Mouse (Mus musculus) small intestine, adult 2 months (tissue): Measurements from ENCODE around the gene Mccc2. TPM values are rescaled to one million over a fixed set of nuclear protein-coding genes. Genes with fewer than 3 reads are reported as not detected.
"Not testable (repeated sequence)": the region's sequence is repeated elsewhere in the genome, so short reads cannot be mapped to it uniquely, and the experiment has no call there.

Experiments used
- H3K27ac ChIP-seq: fragments of 200-500 bp; 2 replicates; pipeline ENCODE4 v1.5.1; 2012; ENCODE audit warnings: low read depth, low read length, control low read depth, inconsistent platforms; ENCODE audit not compliant: insufficient read depth
- H3K27me3 ChIP-seq: fragments of 200-500 bp; 2 replicates; pipeline ENCODE4 v1.6.1; 2012; ENCODE audit warnings: mild to moderate bottlenecking, moderate library complexity, low read length, inconsistent platforms; ENCODE audit not compliant: control insufficient read depth, insufficient read depth
- H3K36me3 ChIP-seq: fragments of 200-500 bp; 2 replicates; pipeline ENCODE4 v1.6.1; 2012; ENCODE audit warnings: mild to moderate bottlenecking, low read length, control low read depth, inconsistent platforms; ENCODE audit not compliant: control insufficient read depth, insufficient read depth
- H3K4me1 ChIP-seq: fragments of 200-500 bp; 2 replicates; pipeline ENCODE4 v1.6.1; 2012; ENCODE audit warnings: low read length, inconsistent platforms, mixed read lengths; ENCODE audit not compliant: control insufficient read depth, insufficient read depth, insufficient read length
- H3K4me3 ChIP-seq: fragments of 200-500 bp; 2 replicates; pipeline ENCODE4 v1.5.1; 2012; ENCODE audit warnings: low read depth, mild to moderate bottlenecking, control low read depth, inconsistent platforms, low read length, moderate library complexity
- CTCF ChIP-seq: fragments of 200-500 bp; IDR thresholded peaks from 2 replicates; pipeline ENCODE4 v1.5.1; 2012; ENCODE audit warnings: low read depth, mild to moderate bottlenecking, control low read depth, inconsistent platforms, low read length, moderate library complexity, mixed read lengths; ENCODE audit not compliant: insufficient replicate concordance, insufficient read length; ENCODE audit errors: extremely low read depth
- POLR2A ChIP-seq: fragments of 200-500 bp; IDR thresholded peaks from 2 replicates; pipeline ENCODE4 v1.6.1; 2012; ENCODE audit warnings: low read depth, mild to moderate bottlenecking, control low read depth, inconsistent platforms, low read length, moderate library complexity
- WGBS: fragments of 180-500 bp; shearing (Covaris S2); methylation state at CpG from one replicate; pipeline ENCODE4 v1.1.7; 2018; 5-methylcytosine and 5-hydroxymethylcytosine counted together
- polyA plus RNA-seq: library from polyadenylated mRNA; depleted of rRNA; stranded (reverse); fragments of >200 nt; gene quantifications from 2 replicates; pipeline ENCODE4 v1.2.3, GENCODE M21; 2012; rRNA removed

Gene Mccc2
- 6.8 and 7.5 TPM in 2 replicates for polyA plus RNA-seq

GRCm38 (mm10) chr13:100014906-100015895 is at the start of gene Mccc2:
Gene Mccc2 (minus strand): TSS chr13:100015639.
- Histone ChIP-seq H3K4me3 (peak within 1 kb of the TSS; percentile 77), H3K27me3 (no peaks in the 10 kb centered on the region), H3K36me3 (0 out of 2 replicates have a peak, but pooled peaks cover 1% of the 10 kb centered on the region), H3K4me1 (no peaks in the 10 kb centered on the region; the same call in 1 of the 2 replicates), H3K27ac (peak within 1 kb of the TSS; percentile 1; the same call in 1 of the 2 replicates)
- WGBS: 1% methylated on average over 47 of the region's 47 CpGs
- TF ChIP-seq POLR2A: peak; percentile 57; the same call in 1 of the 2 replicates
- TF ChIP-seq CTCF: no peak

DNA sequence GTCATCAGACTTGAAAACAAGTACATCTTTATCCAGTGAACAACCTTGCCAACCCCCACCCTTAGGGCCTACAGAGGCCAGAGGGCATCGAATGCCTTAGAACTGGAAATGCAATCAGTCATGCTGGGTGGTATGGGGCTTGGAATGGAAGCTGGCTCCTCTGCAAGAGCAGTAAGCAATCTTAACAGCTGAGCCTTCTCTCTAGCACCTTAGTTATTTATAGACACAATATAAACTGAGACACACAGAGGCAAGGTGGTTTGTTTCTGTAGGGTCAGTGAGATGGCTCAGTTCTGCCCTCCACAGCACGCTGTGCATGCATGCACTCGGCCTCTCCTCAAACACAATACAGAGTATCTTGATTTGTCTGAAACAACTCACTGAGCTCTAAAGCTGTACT is 48.5 kb upstream of the Mccc2 start:
- Histone ChIP-seq H3K4me3 (no peak overlapping the region), H3K4me1 (no peaks in the 10 kb centered on the region), H3K27me3 (no peaks in the 10 kb centered on the region), H3K27ac (no peak overlapping the region), H3K36me3 (peaks cover 62% of the 10 kb centered on the region)
- no peak for TF ChIP-seq POLR2A
- no peak for TF ChIP-seq CTCF
- 90% methylated on average over 3 of the region's 3 CpGs for WGBS

- not testable (repeated sequence) for H3K27me3 ChIP-seq, H3K27ac ChIP-seq, H3K4me1 ChIP-seq, H3K4me3 ChIP-seq
- 97% methylated on average over 8 of the region's 8 CpGs for WGBS
- peaks cover 67% of the 10 kb centered on the region for H3K36me3 ChIP-seq
These were observed 42.3 kb upstream of the Mccc2 start for GRCm38 (mm10) chr13:100057738-100058137.

DNA sequence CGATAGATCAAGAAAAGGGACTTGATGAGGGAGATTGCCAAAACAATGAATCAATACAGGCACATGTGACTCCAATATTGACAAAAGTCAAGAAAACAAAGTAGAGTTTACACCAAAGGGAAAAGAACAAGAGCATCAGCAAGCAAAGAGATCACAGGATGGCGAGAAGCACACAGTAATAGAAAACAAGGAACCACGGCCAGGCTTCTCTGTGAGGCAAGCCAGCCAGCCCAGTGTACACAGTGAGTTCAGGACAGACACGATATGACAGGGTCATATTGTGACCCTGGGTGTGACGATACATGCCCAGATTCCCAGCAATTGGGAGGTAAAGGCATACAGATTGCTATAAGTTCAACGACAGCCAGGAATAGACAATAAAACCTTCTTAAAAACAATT is 10.6 kb upstream of the Mccc2 start:
- H3K27ac ChIP-seq: no peak overlapping the region
- peaks cover 59% of the 10 kb centered on the region for H3K36me3 ChIP-seq
- no peaks in the 10 kb centered on the region for H3K4me1 ChIP-seq
- H3K27me3 ChIP-seq: no peaks in the 10 kb centered on the region
- WGBS: 75% methylated on average over 6 of the region's 6 CpGs
- H3K4me3 ChIP-seq: no peak overlapping the region
- TF ChIP-seq CTCF: no peak
- TF ChIP-seq POLR2A: no peak

DNA sequence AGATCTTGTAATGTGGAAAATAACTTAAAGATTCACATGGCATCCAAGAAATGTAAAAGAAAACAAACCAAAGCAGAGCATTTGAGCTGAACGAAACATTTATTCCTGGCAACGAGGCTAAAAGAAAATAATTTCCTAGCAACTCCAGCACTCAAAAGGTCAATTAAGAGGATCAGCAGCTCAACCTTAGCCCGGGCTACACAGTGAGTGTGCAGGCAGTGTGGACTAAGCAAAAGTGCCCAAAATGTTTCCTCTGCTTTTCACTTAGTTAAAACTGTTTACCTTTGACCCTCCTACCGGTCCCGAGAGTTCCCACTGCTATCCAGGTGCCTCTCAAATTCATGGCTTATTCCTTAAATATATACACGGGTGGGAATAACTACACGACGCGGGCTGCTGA is 1.5 kb upstream of the Mccc2 start:
- Histone ChIP-seq H3K4me1 (no peaks in the 10 kb centered on the region; the same call in 1 of the 2 replicates), H3K4me3 (no peak overlapping the region), H3K36me3 (peaks cover 6% of the 10 kb centered on the region), H3K27ac (no peak overlapping the region), H3K27me3 (no peaks in the 10 kb centered on the region)
- no peak for TF ChIP-seq CTCF
- no peak for TF ChIP-seq POLR2A
- 85% methylated on average over 9 of the region's 9 CpGs for WGBS

GRCm38 (mm10) chr13:100015937-100016336 is 498 bp upstream of the Mccc2 start:
- H3K27me3 ChIP-seq: no peaks in the 10 kb centered on the region
- TF ChIP-seq POLR2A: no peak
- TF ChIP-seq CTCF: no peak
- peaks cover 2% of the 10 kb centered on the region for H3K36me3 ChIP-seq
- no peaks in the 10 kb centered on the region; the same call in 1 of the 2 replicates for H3K4me1 ChIP-seq
- WGBS: 2% methylated on average over 8 of the region's 8 CpGs
- H3K27ac ChIP-seq: peak overlapping the region; percentile 1; the same call in 1 of the 2 replicates
- H3K4me3 ChIP-seq: peak overlapping the region; percentile 77

DNA sequence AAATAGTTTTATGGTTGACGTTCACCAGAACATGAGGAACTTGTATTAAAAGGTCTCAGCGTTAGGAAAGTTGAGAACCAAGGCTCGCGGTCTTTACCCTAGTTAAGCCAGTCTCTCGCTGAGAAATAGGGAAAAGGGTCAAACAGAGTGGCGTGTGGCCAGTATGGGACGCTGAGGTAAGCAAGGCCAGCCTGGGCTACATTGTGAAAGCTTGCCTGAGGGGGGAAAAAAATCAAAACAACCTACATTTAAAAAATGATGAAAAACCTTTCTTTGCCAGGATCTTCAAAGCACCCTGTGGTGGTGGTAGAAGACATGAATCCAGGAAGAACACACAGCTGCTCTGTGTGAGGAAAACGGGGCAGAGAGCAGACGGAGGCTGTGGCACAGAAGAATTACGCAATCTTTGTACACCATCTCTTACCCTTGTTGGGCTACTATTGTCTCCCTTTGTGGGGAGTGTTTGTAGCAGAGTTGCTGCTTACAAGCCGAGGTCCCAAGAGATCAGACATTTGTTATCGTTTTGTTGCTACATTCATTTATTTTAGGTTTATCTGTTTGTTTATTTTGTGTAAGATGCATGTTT is 9.4 kb downstream of the Mccc2 start:
- no peaks in the 10 kb centered on the region for H3K27me3 ChIP-seq
- H3K4me3 ChIP-seq: no peak overlapping the region
- TF ChIP-seq POLR2A (no peak), CTCF (no peak)
- H3K27ac ChIP-seq: no peak overlapping the region
- 73% methylated on average over 12 of the region's 12 CpGs for WGBS
- no peaks in the 10 kb centered on the region for H3K36me3 ChIP-seq
- no peaks in the 10 kb centered on the region for H3K4me1 ChIP-seq
